Mouse (Mus musculus) yolk sac, embryonic 10.5 days (tissue): ENCODE results near the gene Sirt2.

Experiments used
- DNase-seq: peaks from one replicate; pipeline ENCODE4 v3.0.0-alpha.2; 2017; ENCODE audit warnings: low spot score

The Sirt2 gene

GRCm38 (mm10) chr7:28816201-28816600 lies 49.7 kb downstream of the Sirt2 start:
- no peak for DNase-seq

DNA sequence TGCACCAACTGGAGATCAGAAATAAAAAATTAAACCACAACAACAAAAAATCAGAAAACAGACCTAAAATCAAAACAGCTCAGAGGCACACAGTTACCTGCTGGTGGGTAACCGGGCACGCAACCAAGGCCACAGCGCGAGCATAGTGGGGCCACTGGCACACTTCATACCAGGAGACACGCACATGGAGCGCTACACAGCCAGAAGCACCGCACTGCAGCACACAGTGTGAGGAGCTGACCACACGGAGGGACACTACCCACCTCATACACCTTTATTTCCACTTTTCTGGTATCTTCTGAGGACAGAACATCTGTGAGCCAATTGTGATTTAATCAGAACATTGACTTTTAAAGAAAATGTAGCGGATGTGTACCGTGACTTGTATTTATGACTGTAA lies 50.4 kb downstream of the Sirt2 start:
- DNase-seq, result no peak

DNA sequence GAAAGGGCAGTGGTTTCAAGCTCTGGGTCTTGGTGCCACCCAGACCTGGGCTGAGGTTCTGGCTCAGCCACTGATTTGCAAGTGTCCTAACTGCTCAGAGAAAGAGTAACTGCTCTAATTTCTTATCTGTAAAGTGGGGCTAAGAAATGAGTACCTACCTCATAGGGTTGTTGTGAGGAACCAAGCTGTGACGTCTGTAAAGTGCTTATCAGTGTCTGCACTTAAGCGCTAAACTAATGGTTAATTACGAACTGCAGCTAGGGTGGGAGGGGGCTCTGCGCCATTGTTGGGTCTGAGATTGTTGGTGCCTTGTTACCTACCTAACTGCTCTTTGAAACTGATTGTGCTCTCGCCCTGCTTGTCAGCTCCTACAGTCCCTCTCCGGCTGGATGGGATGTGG lies 51.0 kb downstream of the Sirt2 start:
- DNase-seq, result no peak

- DNase-seq, result no peak
These were observed 51.4 kb downstream of the Sirt2 start for GRCm38 (mm10) chr7:28817957-28818356.

DNA sequence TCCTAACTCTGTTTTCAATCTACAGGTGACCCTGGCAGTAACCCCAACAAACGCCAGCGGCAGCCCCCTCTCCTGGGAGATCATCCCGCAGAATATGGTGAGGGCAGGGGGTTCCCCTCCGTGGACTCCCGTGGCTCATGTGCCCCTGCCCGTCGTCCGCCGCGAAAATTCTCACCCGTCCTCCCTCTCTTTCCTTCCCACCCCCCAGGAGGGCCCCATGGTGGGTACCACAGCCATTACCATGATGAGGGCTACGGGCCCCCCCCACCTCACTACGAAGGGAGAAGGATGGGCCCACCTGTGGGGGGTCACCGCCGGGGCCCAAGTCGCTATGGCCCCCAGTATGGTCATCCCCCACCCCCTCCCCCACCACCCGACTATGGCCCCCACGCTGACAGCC lies 51.9 kb downstream of the Sirt2 start:
- DNase-seq, result no peak

DNA sequence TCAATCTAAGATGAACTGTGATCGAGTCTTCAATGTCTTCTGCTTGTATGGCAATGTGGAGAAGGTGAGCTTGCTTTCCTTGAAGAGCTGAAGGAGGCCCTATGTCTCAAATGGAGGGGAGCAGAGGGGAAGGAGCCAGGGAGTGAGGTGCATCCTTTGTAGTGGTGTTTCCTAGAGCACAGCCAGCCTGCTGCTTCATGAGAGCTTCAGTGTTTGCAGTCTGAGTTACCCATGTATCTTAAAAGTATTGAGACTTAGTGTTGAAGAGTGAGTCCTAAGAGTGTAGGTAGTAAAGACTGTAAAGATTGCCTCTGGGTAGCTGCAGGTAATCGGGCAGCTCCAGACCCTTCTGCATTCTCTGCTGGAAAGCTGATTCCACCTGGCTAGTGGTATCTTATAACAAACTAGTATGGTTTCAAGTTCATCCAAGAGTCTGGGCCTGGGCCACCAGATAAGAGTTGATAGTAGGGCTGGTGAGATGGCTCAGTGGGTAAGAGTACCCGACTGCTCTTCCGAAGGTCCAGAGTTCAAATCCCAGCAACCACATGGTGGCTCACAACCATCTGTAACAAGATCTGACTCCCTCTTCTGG lies 52.4 kb downstream of the Sirt2 start:
- no peak for DNase-seq

GRCm38 (mm10) chr7:28819571-28819970 lies 53.0 kb downstream of the Sirt2 start:
- DNase-seq, result no peak

DNA sequence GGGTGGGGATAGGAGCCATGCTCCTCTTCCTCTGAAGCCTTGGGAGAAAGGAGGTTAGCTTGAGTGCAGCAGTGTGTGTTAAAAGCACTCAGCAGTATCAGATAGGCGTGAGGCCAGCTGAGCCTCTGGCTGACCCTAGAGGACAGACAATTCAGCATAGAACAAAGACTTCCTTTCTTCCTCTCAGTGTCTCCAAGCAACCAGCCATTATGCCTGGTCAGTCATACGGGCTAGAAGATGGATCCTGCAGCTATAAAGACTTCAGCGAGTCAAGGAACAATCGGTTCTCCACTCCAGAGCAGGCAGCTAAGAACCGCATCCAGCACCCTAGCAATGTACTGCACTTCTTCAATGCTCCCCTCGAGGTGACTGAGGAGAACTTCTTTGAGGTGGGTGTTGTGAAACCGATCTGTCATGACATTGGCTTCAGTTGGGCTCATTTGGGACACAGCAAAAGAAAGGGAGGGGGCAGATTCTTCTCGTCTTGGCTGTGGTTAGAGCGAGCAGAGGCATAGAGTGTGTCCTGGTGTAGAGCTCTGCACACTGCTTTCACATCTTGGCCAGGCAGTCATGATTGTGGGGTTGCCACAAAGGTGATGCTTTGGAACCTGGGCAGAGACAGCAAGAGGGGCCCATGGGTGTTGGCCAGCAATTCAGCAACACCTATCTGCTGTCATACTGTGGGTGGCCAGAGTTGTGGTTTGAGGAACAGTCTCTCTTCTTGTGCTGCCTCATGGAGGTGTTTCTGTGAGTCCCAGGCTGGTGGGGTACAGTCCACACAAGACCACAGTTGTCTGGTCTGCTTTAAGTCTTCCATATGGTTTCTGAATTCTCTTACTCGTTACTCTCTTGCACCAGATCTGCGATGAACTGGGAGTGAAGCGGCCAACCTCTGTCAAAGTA lies 54.1 kb downstream of the Sirt2 start:
- DNase-seq, result no peak

DNA sequence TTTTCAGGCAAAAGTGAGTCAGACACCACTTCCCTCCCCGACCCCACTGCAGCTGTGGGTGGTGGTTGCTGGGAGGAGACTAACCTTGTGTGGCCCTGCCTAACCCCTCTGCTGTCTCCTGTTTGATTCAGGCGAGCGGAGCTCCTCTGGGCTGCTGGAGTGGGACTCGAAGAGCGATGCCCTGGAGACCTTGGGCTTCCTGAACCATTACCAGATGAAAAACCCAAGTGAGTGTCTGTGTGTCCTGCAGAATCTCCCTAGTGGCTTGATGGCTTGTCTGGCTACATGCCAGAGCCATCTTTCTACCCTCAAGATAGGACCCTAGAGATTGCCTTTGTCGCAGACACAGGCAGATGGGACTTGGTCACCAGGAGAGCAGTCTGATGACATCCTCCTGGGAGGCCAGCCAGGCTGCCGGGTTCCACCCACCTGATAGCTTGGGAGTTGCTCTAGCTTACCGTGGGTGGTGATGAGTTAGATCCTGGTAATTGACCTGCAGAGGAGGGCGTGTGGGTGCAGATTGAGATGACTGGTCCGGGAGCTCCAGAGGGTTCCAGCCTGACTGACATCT lies 54.8 kb downstream of the Sirt2 start:
- no peak for DNase-seq

DNA sequence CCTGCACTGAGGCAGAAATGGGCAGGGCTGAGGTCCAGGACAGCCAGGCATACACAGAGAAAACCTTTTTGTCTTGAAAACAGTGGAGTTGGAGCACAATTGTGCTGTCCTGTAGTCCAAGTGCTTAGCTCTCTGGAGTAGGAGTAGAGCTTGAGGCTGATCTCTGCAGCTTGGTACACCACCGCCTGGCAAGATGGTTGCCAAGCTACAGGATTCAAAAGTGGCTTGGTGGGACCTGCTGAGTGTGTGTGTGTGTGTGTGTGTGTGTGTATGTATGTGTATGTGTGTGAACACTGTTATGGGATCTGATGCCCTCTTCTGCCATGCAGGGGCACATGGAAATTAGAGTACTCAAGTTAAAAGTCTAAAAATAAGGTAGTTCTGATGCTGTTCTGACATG lies 56.0 kb downstream of the Sirt2 start:
- no peak for DNase-seq

DNA sequence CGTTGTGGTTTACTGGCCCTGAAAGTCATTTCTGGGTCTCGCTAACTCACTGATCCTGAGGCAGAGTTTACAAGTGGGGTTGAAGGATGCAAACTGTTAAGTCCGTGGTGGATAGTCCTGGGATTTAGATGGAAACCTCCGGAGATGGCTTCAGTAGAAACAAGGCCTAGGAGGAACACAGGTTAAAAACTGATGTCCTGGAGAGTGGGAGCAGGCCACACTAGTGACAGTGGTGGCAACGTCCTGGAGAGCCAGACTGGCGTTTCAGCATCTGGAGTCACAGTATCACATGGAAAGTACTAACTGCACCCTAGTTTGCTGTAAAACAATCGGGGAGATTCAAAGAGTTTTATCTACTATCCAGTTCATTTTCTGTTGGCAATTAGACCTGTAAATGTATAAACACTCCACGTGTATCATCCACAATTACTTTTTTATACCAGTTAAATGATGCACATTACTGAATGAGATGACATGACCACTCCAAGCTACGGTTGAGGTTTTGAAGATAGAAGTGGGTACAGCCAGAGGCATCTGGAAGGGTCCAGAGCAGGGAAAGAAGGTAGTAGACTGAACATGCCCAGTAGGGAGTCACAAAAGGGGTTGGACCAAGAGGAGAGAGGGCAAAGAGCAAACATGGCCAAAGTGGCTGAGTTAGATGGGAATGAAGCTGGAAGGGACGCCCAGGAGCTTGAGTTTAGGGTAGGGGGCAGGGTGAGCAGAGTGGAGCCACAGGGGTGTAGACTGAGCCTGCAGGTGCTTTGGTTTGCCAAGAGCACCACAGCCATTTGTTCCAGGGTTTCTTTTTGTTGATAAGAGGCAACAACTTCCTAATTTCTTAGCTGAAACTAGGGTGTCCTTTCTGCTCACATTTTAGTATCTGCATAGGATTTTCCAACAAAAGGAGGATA lies 56.7 kb downstream of the Sirt2 start:
- DNase-seq, result no peak

- DNase-seq, result no peak
These were observed 57.4 kb downstream of the Sirt2 start for GRCm38 (mm10) chr7:28823932-28824331.

DNA sequence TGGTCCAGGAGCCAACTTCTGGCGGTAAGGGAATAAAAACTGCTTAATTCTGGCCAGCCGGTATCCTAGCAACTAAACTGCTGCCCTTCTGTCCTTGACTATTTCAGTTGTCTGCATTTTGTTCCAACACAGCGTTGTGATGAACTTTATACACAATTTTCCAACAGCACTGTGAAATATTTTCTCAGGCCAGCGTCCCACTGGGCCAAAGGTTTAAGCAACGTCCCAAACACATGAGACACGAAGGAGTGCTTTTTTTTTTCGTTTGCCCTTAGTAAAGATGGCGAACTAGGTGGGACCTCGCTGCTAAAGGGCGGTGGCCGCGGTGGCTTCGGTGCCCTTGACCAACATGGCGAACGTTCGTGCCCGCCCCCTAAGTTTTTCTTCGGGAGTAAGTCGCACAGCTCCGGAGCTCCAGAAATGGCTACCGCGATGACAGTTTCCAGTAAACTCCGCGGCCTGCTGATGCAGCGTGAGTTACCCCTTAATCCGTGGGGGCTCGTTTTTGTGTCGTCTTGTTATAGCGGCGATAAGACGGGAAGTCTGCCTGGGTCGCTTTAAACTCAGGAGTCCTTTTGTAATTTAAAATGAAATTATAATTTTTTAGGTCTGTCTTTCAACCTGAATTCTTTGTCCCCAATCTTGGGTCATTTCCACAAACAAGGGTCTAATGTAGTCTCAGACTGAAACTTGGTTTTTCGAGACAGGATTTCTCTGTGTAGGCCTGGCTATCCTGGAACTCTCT lies 58.6 kb downstream of the Sirt2 start, which contains the start of gene Ech1:
TSS of gene Ech1 (plus strand) at position 277 of the 745 bp plus-strand sequence.
- peak; percentile 91 for DNase-seq

- peak; percentile 43 for DNase-seq
These were observed 59.3 kb downstream of the Sirt2 start for GRCm38 (mm10) chr7:28825686-28826401.

DNA sequence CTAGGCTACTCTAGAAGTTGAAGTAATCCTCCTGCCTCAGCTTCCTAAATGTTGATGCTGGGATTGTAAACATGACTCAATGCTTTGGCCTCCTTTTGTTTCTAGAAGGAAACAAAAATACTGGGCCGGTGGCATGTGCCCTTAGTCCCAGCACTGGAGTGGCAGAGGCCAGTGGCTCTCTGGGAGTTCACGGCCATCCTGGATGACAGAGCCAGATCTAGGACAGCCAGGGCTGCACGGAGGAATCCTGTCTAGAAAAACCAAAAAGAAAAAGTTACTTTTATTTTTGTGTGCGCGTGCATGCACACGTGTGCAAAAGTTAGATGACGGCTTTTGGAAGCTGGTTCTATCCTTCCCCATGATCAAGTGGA lies 59.9 kb downstream of the Sirt2 start:
- DNase-seq, result no peak

DNA sequence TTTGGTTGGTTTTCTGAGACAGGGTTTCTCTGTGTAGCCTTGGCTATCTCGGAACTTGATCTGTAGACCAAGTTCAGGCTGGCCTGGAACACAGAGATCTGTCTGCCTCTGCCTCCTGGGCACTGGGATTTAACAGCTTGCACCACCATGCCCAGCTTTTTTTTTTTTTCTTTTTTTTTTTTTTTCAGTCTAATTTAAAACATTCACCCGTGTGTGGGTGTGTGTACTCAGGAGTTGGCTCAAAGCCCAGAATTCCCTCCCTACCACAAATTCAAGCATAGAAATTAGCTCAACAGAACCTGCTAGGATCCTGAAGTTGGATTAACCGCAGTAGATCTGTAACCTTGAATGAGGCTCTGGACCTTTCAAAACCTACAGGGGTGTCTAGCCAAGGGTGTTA lies 60.8 kb downstream of the Sirt2 start:
- DNase-seq, result no peak

DNA sequence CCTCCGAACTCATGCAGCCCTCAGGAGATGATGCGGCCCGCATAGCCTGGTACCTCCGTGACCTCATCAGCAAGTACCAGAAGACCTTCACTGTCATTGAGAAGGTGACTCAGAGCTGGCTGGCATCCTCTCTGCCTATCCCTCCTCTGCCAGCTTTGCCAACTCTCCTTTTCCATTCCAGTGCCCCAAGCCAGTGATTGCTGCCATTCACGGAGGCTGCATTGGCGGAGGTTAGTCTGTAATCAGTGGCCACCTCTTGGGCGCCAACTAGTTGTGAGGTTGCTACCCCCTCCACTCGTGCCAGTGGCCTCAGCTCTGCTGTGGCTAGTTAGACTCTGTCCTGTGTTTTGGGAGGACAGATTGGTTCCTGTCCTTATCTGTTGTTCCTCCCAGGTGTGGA lies 63.3 kb downstream of the Sirt2 start:
- no peak for DNase-seq

DNA sequence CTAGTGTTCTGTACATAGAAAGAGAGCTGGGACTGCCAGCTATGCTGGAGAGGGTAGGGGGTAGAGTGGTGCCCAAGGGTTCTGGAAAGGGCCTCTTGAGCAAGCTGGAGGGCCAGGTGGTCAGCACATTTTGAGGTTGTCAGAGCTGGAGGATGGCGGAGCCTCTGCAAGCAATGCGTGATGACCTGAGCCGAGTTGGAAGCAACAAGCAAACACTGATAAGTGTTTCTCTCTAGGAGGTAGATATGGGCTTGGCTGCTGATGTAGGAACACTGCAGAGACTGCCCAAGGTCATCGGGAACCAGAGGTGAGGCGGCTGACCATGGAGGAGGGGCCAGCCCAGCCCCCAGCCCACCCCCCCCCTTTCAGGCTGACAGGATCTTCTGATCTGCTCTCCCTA lies 64.4 kb downstream of the Sirt2 start:
- DNase-seq, result peak; percentile 67

- DNase-seq, result peak; percentile 50
These were observed 65.0 kb downstream of the Sirt2 start for GRCm38 (mm10) chr7:28831411-28832125.

- DNase-seq, result no peak
These were observed 65.6 kb downstream of the Sirt2 start for GRCm38 (mm10) chr7:28832137-28832536.
